Mouse (Mus musculus): ENCODE measurements around the gene Inpp5e. TPM values are rescaled to one million over a fixed set of nuclear protein-coding genes. Genes with fewer than 3 reads are reported as not detected.

Gene Inpp5e
- polyA plus RNA-seq, 2 experiments = 4.1 to 6.9 TPM

- H3K4me2 ChIP-seq (ENCODE audit: low read depth) = peak within 1 kb of the TSS; percentile 88
- peak within 1 kb of the TSS; percentile 77 to 85 for H3K4me3 ChIP-seq (ENCODE audit: insufficient read depth in 1 of 2, low read depth in 2 of 2, low read length in 2 of 2)
- DNase-seq (ENCODE audit: low read depth in 3 of 3, low spot score in 3 of 3) (peak; percentile 75 to 82 (median 81)), ATAC-seq (ENCODE audit: insufficient read depth) (peak; percentile 85)
- H3K9ac ChIP-seq (replicated peaks) = peak within 1 kb of the TSS; percentile 92
- TF ChIP-seq CTCF (IDR thresholded peaks at IDR 0.05; ENCODE audit: low read depth) = peak; percentile 83
- TF ChIP-seq EP300 (IDR thresholded peaks at IDR 0.05; ENCODE audit: low read depth) = no peak
- WGBS (ENCODE audit: insufficient replicate concordance) = 1% methylated on average over 62 of the region's 62 CpGs
- H3K4me1 ChIP-seq (replicated peaks; ENCODE audit: control insufficient read depth in 2 of 2, insufficient read depth in 2 of 2, low read length in 1 of 2) = peaks cover 10 to 14% of the 10 kb centered on the region in 2 experiments
- no peaks in the 10 kb centered on the region for H3K36me3 ChIP-seq (replicated peaks; ENCODE audit: control insufficient read depth, insufficient read depth, low read depth)
- peak within 1 kb of the TSS; percentile 38; the same call in 1 of the 2 replicates for H3K27ac ChIP-seq
- no peaks in the 10 kb centered on the region for H3K27me3 ChIP-seq (ENCODE audit: control insufficient read depth, insufficient read depth, low read length)
- H3K9me3 ChIP-seq (ENCODE audit: control insufficient read depth, low read length) = no peaks in the 10 kb centered on the region
Observed at GRCm38 (mm10) chr2:26351358-26352290, 57.4 kb downstream of the Inpp5e start, which contains the start of gene Dnlz. Gene Dnlz, minus strand, starts transcription at chr2:26352110.

GRCm38 (mm10) chr2:26348241-26348640 lies 60.8 kb downstream of the Inpp5e start:
- 70% methylated on average over 6 of the region's 6 CpGs for WGBS (ENCODE audit: insufficient replicate concordance)
- no peak overlapping the region for H3K4me3 ChIP-seq (ENCODE audit: insufficient read depth in 1 of 2, low read depth in 2 of 2, low read length in 2 of 2)
- no peaks in the 10 kb centered on the region for H3K9me3 ChIP-seq (ENCODE audit: control insufficient read depth, low read length)
- no peak overlapping the region for H3K27ac ChIP-seq
- peaks cover 10 to 14% of the 10 kb centered on the region in 2 experiments for H3K4me1 ChIP-seq (replicated peaks; ENCODE audit: control insufficient read depth in 2 of 2, insufficient read depth in 2 of 2, low read length in 1 of 2)
- no peaks in the 10 kb centered on the region for H3K36me3 ChIP-seq (replicated peaks; ENCODE audit: control insufficient read depth, insufficient read depth, low read depth)
- ATAC-seq (ENCODE audit: insufficient read depth) (no peak), DNase-seq (ENCODE audit: low read depth in 3 of 3, low spot score in 3 of 3) (no peak)
- H3K4me2 ChIP-seq (ENCODE audit: low read depth) = no peak overlapping the region
- no peaks in the 10 kb centered on the region for H3K27me3 ChIP-seq (ENCODE audit: control insufficient read depth, insufficient read depth, low read length)
- TF ChIP-seq EP300 (IDR thresholded peaks at IDR 0.05; ENCODE audit: low read depth) (no peak), CTCF (IDR thresholded peaks at IDR 0.05; ENCODE audit: low read depth) (no peak)
- H3K9ac ChIP-seq (replicated peaks) = no peak overlapping the region

Other genes starting within 250 kb of the Inpp5e start
- 0.02 TPM in 1 of 2 replicates, not detected in the other for gene Lhx3, start 200.9 kb downstream of the Inpp5e start, polyA plus RNA-seq (2012; rRNA removed)
- gene Lhx3, start 200.9 kb downstream of the Inpp5e start, polyA plus RNA-seq (2014; fragmentation: Nextera tagmentation; extraction: Ambion mirVana) = not detected in 2 replicates
- gene Qsox2, start 171.7 kb downstream of the Inpp5e start, polyA plus RNA-seq (2012; rRNA removed) = 4.5 and 4.7 TPM in 2 replicates
- 3.8 and 4.3 TPM in 2 replicates for gene Qsox2, start 171.7 kb downstream of the Inpp5e start, polyA plus RNA-seq (2014; fragmentation: Nextera tagmentation; extraction: Ambion mirVana)
- gene Ccdc187, start 114.6 kb downstream of the Inpp5e start, polyA plus RNA-seq (2012; rRNA removed) = 0.05 and 0.06 TPM in 2 replicates
- gene Ccdc187, start 114.6 kb downstream of the Inpp5e start, polyA plus RNA-seq (2014; fragmentation: Nextera tagmentation; extraction: Ambion mirVana) = 0.06 TPM in 1 of 2 replicates, not detected in the other
- gene Gpsm1, start 93.7 kb downstream of the Inpp5e start, polyA plus RNA-seq (2012; rRNA removed) = 2.3 and 2.4 TPM in 2 replicates
- gene Gpsm1, start 93.7 kb downstream of the Inpp5e start, polyA plus RNA-seq (2014; fragmentation: Nextera tagmentation; extraction: Ambion mirVana) = 1.1 and 1.6 TPM in 2 replicates
- gene Dnlz, start 57.1 kb downstream of the Inpp5e start, polyA plus RNA-seq (2012; rRNA removed) = 7.6 and 7.8 TPM in 2 replicates
- 7.0 and 8.4 TPM in 2 replicates for gene Dnlz, start 57.1 kb downstream of the Inpp5e start, polyA plus RNA-seq (2014; fragmentation: Nextera tagmentation; extraction: Ambion mirVana)
- 6.4 and 6.8 TPM in 2 replicates for gene Card9, start 48.3 kb downstream of the Inpp5e start, polyA plus RNA-seq (2012; rRNA removed)
- gene Card9, start 48.3 kb downstream of the Inpp5e start, polyA plus RNA-seq (2014; fragmentation: Nextera tagmentation; extraction: Ambion mirVana) = 1.1 and 2.3 TPM in 2 replicates
- gene Snapc4, start 28.6 kb downstream of the Inpp5e start, polyA plus RNA-seq (2012; rRNA removed) = 10.7 and 11.0 TPM in 2 replicates
- gene Snapc4, start 28.6 kb downstream of the Inpp5e start, polyA plus RNA-seq (2014; fragmentation: Nextera tagmentation; extraction: Ambion mirVana) = 6.3 and 6.6 TPM in 2 replicates
- gene Entr1, start 19.9 kb downstream of the Inpp5e start, polyA plus RNA-seq (2012; rRNA removed) = 26.3 and 35.3 TPM in 2 replicates
- 36.0 and 41.6 TPM in 2 replicates for gene Entr1, start 19.9 kb downstream of the Inpp5e start, polyA plus RNA-seq (2014; fragmentation: Nextera tagmentation; extraction: Ambion mirVana)
- gene Pmpca, start 19.9 kb downstream of the Inpp5e start, polyA plus RNA-seq (2012; rRNA removed) = 32.5 and 41.8 TPM in 2 replicates
- 45.5 and 50.1 TPM in 2 replicates for gene Pmpca, start 19.9 kb downstream of the Inpp5e start, polyA plus RNA-seq (2014; fragmentation: Nextera tagmentation; extraction: Ambion mirVana)
- 9.4 and 10.5 TPM in 2 replicates for gene Sec16a, start 36.0 kb upstream of the Inpp5e start, polyA plus RNA-seq (2012; rRNA removed)
- gene Sec16a, start 36.0 kb upstream of the Inpp5e start, polyA plus RNA-seq (2014; fragmentation: Nextera tagmentation; extraction: Ambion mirVana) = 9.3 and 10.7 TPM in 2 replicates
- 1.7 and 1.8 TPM in 2 replicates for gene Notch1, start 107.5 kb upstream of the Inpp5e start, polyA plus RNA-seq (2012; rRNA removed)
- 2.1 and 2.3 TPM in 2 replicates for gene Notch1, start 107.5 kb upstream of the Inpp5e start, polyA plus RNA-seq (2014; fragmentation: Nextera tagmentation; extraction: Ambion mirVana)
- gene Egfl7, start 170.8 kb upstream of the Inpp5e start, polyA plus RNA-seq (2012; rRNA removed) = 61.7 and 68.0 TPM in 2 replicates
- gene Egfl7, start 170.8 kb upstream of the Inpp5e start, polyA plus RNA-seq (2014; fragmentation: Nextera tagmentation; extraction: Ambion mirVana) = 46.8 and 47.6 TPM in 2 replicates
- not detected in 2 replicates for gene Gm20532, start 177.4 kb upstream of the Inpp5e start, polyA plus RNA-seq (2012; rRNA removed)
- gene Gm20532, start 177.4 kb upstream of the Inpp5e start, polyA plus RNA-seq (2014; fragmentation: Nextera tagmentation; extraction: Ambion mirVana) = not detected in 2 replicates
- 27.2 and 29.8 TPM in 2 replicates for gene Agpat2, start 195.2 kb upstream of the Inpp5e start, polyA plus RNA-seq (2012; rRNA removed)
- gene Agpat2, start 195.2 kb upstream of the Inpp5e start, polyA plus RNA-seq (2014; fragmentation: Nextera tagmentation; extraction: Ambion mirVana) = 31.4 and 32.8 TPM in 2 replicates
- gene Fam69b, start 219.3 kb upstream of the Inpp5e start, polyA plus RNA-seq (2012; rRNA removed) = 0.78 and 0.94 TPM in 2 replicates
- gene Fam69b, start 219.3 kb upstream of the Inpp5e start, polyA plus RNA-seq (2014; fragmentation: Nextera tagmentation; extraction: Ambion mirVana) = 0.70 and 0.78 TPM in 2 replicates

Data from liver, embryonic 14.5 days (tissue).